Mouse (Mus musculus) ovary, postnatal 36 days (tissue): ENCODE measurements around the gene Mprip.
"Not testable (repeated sequence)": the region's sequence is repeated elsewhere in the genome, so short reads cannot be mapped to it uniquely, and the experiment has no call there.

Experiments used
- DNase-seq: peaks from one replicate; pipeline ENCODE4 v3.0.0; 2022; ENCODE audit warnings: low spot score, mixed read lengths

Mprip gene

DNA sequence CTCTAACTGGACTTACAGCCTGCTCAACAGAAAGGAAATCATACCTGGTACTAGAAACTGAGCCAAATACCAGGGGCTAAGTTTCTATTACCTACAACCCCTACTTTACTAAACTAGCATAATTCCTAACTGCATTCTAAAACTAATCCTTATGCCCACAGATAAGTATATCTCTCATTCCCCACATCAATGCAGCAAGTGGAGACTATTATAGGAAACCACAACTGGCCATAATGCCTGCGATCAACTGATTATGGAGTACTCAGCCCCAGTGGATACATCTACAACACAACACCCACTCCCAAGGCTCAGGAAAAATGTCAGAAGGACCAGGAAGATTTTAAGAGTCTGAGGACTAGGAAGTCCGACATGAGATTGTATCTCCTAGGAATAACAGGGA lies 7.6 kb upstream of the Mprip start:
- no peak for DNase-seq

DNA sequence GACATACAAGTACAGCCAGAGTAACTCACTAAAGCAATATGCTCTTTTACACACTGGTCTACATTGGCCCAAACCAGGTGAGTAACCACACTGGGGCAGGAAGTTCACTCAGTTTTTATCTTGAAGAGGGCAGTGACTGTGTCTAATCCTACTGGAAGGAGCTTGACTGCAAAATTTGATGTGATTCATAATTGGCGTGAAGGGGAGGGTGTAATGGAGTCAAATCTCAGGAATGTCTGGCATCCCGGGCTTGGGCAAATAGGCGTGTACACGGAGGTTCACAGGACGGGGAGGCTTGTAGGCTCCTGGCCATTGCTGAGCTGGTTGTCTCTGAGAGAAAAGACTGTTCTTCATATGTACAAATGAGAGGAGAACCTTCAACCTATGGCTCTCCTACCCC lies 5.8 kb upstream of the Mprip start:
- no peak for DNase-seq

DNA sequence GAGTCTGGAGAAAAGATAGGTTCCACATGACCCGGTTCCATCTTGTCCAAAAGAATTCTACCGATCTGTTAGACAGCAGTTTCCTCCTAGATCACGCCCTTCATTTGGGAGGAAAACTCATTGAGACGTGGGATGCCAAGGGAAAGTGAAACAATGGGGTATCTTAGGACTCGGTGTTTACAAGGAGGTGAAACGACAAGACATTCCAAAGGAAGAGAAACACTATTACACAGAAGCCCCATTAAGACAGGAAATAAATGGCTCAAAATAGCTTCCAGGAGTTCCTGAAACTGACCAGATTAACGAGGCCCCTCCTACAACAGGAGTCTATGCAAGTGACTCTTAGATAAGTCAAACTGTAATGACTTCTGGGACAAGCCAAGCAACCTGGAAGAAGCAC lies 5.1 kb upstream of the Mprip start:
- no peak for DNase-seq

DNA sequence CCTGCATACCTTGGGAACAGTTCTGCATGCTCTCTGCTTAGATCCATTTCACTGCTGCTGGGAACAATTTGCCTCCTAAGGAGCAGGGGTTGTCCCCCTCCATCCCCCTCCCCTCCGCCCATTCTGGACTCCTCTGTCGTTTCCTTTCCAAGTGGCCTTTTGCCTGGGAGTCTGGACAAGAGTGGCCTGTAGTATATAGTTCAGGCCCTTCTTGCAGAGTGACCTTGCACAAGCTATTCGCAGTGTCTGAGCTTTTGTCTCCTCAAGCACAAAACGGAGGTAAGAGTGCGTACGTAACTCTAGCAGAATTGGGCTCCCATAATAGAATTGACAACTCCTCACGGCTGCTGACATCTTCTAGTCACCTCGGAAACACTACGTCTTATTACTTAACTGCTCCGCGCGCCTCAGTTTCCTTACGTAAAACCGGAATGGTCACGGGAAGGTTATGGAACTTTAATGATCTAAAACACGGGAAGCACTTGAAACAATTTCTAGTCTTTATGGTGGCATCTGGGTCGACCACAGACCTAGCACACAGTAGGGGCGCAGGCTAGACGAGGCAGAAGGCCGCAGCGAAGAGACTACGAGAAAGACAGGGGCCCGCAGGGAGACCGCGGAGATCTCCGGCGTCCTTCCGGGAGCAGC lies 620 bp downstream of the Mprip start:
- no peak for DNase-seq

DNA sequence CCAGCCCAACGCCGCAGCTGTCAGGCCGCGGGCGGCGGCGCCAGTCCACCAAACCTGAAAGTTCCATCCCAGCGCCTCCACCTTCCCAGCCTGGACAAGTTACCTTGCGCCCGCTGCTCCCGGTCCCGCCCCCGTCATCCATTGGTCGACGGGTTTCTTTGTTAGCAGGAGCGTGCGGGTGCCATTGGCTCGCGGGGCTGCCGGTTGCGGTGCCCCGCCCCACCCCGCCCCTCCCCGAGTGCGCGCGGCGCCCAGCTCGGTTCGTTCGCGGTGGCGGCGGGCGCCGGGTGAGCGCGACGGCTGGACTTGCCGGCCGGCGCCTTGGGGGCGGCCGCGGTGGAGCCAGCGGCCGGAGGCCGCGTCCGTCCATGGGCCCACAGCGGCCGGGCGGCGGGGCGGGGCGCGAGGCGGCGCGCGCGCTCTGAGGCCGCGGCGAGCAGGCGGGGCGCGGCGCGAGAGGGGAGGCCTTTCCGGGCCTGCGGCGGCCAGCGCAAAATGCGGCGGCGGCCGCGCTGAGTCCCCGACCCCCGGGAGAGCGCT lies 1.2 kb downstream of the Mprip start:
- DNase-seq, result peak; percentile 96

DNA sequence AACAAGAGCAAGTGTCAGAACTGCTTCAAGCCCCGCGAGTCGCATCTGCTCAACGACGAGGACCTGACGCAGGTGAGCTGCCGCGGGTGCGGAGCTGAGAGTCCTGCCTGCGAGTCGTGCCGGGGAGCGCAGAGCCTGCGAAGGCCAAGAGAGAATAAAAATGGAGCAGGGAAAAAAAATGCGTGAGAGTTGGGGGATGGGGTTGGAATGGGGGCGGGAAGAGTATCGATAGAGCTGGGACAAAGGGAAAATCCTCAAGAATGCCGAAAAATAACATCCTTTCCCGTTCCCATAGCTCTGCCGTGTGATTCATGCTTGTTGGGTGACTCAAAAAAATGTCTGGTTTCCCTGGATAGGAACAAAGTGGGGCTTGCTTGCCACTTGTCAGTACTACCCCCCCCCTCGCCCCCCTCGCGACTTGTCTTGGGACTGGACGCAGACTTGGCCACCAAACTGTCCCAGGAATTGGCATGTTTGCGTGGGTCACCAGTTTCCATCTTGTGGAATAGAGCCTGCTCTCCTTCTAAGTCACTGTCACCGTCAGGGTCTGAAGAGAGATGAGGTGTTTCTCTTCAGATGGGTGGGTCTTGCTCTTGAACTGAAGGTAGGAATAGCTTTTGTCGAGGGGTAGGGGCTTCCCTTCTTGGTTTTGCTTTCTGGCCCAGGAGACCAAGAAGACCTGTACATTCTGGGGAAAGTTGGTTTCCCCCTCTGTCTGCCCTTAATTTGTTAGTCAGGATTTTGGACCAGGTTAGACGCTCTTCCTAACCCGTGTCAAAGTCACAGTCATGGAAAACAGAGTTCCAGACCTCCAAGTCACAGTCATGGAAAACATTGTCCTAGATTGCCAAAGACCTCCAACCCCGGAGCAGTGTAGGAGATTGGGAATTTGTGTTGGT lies 2.0 kb downstream of the Mprip start:
- no peak for DNase-seq

DNA sequence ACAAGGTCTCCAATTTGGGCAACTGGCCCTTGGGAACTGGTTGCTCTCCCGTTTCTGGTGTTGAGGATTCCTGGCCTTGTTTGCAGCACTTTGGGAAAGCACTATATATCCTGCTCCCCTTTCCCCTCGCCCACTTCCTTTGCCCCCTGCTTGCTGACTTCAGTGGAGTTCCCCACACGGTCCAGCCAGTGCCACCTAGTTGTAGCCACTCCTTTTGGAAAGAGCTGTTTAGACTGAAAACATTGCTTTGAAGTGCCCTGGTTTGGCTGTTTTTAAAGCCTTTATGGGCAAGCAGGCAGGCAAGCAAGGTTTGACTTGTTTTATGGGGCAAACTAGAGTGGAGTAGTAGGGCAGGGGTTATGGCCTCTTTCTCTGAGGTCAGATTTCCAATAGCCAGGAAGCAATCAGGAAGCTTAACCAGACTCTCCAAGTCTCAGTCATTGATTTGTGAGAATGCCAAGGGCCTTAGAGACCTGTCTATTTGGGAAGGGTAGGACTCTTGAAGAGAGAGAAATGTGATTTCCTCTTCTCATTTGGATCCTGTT lies 2.7 kb downstream of the Mprip start:
- no peak for DNase-seq

DNA sequence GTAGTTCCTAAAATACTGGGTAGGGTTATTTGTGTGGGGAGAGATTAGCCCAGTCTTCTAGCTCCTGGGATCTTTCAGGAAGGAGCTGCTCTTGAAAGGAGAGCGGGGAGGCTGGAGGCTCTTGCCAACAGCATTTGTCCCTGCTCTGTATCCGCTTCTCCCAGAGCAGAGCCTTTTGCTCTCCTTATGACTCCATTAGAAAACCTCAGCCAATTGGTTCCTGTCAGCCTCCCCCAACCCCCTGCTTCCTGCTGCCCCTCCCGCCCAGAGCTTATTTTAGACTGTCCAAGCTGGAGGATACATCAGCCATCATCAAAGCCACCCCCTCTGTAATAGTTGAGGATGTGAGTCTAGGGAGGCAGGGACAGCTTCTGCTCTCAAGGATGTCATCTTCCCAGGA lies 3.7 kb downstream of the Mprip start:
- no peak for DNase-seq

DNA sequence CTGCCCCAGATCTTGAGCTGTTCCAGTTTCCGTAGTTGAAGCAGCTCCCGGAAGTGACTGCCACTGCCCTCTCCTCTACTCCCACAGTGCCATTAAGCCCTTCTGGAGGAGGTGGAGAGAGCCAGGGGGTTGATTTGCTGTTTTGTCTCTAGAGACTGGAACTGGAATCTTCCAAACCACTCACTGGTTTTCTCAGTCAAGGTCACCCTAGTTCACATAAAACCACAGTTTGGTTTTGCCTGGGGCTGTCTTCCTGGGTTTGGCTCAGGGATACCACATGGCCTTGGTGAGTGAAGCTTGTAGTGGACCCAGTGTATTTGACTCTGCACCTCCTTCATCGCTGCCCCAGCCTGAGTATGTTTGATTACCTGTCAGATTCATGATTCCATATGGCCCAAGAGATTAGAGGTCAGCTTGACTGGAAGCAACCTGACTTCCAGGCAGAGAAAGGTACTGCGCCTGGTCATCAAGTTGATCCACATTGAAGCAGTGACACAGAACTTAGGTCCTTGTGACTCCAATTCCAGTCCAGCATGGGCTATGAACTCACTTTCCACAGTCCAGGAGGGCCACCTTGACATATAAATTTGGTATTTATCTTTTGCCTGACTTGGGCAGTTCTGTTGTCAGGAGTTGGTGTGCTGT lies 10.1 kb downstream of the Mprip start:
- DNase-seq, result no peak

DNA sequence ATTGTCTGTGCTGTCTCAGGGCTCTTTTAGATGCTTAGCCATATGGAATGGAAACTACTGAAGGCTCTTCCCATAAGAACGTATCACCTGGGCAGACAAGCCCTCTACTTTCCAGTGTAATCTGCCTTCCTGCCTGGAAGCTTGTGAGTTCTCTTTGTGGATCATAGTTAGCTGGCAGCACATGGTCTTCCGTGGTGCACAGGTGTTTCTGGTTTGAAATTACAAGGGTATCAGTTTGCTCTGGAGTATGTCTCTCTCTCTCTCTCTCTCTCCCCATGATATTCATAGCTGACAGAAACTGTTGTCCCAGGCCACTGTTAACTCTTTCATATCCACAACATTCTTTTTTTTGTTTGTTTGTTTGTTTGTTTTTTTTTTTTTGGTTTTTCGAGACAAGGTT lies 12.9 kb downstream of the Mprip start:
- no peak for DNase-seq

DNA sequence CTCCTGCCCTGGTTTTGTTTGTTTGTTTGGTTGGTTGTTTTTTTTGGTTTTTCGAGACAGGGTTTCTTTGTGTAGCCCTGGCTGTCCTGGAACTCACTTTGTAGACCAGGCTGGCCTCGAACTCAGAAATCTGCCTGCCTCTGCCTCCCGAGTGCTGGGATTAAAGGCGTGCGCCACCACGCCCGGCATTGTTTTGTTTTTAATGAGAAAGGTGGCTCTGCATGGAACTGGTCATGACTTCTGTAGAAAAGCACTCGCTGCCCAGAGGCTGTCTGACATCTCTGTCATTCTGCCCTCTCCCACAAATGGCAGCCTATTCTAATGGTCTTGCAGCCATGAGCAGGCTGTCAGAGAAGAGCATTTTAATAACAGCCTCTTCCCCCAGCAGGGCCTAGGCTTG lies 13.6 kb downstream of the Mprip start:
- DNase-seq, result not testable (repeated sequence)

DNA sequence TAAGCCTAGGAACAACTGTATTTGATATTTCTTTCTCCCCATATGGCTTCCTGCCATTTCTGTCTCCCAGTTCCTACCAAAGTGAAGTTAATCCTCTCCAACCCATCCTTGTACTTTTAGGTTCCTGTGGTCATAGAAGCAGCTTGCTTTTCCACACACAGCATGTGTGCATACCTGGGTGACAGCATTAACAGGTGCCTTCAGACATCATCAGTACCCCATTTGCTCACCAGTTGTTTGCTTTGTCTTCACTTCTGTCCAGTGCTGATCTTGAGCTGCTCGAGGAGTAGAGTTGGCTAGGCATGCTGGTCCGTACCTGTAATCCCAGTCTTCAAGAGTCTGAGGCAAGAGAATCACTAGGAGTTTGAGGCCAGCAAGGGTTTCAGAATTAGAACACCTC lies 16.7 kb downstream of the Mprip start:
- no peak for DNase-seq

DNA sequence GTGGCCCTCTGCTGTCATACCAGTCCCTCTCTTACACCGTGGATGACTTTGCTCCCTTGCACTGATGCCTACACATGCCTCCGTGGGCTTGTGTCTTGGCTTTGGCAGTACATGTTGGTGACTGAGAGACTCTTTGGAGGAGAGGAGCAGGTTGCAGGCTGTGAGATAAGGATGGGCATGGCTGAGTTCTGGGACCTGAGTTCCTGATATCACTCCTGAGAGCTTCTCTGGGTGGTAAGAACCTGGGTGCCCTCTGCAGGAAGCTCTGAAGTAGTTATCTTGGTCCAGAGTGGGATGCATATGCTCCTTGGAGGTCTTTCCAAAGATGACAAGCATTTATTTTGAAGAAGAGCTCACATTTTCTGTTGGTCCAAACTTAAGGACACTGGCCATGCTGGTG lies 17.6 kb downstream of the Mprip start:
- DNase-seq, result no peak

DNA sequence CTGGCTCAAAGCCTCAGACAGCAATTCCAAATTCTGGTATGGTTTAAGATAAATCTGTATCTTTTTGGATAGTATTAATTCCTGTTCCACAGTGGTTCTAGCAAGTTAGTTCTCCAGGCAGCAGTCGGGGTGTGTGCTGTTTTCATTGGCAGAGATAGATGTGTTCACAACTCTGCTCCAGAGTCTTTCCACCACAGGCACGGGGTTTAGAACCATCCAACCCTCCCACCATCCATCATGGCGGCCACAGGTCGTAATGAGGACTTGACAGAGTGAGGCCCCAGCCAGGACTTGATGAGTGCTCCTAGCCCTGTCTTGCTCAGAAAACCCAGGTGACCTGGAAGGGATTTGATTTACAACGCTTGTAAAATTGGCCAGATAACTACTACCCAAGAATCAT lies 19.0 kb downstream of the Mprip start:
- no peak for DNase-seq

DNA sequence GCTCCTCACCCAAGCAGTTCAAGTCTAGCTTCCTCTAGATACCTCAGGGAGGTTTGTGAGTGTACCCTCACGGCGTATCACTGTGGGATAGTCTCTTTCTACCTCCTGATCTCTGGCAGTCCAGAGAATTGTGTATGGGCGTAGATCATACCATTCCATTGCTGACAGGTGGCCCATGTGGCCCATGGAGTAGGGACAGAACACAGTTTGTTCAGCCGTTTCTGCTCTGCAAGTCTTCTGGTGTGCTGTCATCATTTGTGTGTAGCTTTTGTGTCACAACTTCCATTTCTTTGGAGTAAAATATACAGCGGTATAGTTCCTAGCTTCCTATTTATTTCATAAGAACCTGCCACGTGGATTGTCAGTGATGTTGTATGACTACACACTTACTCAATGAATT lies 23.9 kb downstream of the Mprip start:
- DNase-seq, result no peak

DNA sequence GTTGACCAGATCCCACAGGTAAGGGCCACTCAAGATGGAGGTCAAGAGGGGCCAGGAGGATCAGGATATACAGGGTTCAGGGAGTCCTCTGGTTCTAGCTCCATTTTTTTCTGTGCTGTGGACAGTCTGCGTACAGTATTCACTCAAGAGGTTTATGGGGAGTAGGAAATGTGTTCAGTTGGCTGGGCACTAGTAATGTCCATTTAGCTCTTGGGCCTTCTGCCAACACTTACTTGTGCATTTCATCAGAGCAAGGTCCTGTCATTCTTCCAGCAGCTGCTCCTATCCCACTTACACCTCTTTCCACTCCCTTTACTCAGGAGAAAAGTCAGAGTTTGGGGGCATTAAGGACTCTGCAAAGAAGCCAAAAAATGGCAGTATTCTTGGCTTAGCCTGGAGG lies 33.4 kb downstream of the Mprip start:
- no peak for DNase-seq

DNA sequence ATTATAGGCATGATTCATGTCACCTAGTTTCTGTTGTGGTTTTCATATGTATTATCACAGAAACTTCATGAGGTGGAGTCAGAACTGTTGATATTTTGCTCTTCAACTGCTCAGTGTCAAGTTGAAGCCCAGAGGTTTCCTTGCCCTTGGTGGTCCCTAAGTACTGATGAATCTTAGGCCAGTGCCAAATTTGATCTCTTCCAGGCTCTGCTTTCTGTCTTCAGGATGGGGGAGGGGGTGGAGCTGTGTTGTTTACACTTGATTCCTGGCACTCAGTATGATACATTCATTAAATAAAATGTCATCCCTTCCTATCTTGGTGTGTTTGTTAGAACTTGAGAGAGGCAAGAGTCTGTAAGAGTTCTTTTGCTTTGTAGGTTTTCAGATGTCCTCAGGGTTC lies 34.4 kb downstream of the Mprip start:
- DNase-seq, result no peak

DNA sequence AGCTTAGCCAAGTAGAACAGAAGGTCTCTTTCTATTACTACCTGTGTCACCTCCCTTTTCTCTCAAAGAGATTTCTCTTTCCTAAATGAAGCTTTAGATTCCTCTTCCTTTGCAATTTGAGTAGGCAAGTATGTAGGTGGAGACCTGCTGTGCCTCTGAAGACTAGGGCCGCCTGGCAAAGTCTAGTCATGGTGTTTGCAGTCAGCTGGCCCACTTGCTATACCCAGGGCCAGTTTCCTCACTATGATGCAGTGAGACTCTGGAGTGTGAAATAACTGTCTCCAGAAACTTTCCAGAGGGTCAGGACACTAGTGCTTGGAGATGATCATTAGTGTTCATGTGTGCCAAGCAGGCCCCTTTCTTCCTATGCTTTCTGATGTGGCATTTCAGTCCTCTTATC lies 36.5 kb downstream of the Mprip start:
- DNase-seq, result no peak

DNA sequence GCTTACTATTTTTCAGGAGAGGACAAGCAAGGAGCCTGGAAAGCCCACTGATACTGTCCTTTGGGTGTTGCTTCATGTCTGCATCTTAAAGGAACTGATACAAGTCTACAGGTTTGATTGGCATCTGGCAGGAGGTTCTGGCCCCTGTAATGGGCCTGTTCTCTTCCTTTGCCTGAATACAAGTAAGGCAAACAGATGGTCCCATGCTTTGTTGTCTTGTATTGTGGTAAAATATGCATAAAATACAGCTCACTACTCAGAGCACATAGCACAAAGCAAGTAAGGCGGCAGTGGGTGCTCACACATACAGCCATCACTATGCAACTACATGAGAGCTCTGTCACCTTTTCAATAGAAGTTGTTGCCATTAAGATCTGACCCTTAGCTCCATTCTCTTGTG lies 39.7 kb downstream of the Mprip start:
- DNase-seq, result no peak

DNA sequence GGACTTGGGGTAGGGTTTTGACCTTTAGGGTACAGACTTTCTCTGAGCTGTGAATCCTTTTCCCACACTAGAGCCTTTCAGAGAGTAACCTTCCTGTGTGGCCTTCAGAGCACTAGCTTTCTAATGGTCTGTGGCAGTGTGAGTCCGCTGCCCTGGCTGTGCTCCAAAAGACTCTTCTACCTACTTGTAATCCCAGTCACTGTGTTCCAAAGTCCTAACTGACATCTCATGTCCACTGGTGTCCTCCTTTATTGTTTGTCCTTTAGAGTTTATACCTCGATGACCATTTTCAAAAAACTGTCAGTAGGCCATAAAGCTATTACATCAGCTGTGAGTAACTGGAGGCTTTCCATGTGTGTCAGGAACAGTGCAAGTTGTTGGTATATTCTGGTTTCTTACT lies 44.0 kb downstream of the Mprip start:
- no peak for DNase-seq

DNA sequence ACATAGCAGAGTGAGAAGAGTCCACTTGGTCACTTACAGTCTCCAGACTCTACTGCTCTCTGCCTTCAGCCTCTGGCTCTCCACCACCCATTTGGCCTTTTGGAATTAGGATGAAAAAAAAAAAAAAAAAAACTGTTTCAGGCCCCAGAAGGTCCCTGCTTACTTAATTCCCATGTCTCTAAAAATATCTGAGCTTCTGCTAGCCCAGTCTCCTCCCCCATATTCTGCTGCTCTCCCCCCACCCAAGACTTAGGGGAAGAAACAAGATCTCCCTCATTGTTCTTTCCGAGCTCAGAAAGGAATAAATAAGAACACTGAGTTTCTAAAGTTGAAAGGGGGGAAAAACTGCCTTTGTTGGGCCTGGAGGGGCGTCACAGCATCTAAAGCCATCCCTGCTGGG lies 46.4 kb downstream of the Mprip start:
- no peak for DNase-seq

DNA sequence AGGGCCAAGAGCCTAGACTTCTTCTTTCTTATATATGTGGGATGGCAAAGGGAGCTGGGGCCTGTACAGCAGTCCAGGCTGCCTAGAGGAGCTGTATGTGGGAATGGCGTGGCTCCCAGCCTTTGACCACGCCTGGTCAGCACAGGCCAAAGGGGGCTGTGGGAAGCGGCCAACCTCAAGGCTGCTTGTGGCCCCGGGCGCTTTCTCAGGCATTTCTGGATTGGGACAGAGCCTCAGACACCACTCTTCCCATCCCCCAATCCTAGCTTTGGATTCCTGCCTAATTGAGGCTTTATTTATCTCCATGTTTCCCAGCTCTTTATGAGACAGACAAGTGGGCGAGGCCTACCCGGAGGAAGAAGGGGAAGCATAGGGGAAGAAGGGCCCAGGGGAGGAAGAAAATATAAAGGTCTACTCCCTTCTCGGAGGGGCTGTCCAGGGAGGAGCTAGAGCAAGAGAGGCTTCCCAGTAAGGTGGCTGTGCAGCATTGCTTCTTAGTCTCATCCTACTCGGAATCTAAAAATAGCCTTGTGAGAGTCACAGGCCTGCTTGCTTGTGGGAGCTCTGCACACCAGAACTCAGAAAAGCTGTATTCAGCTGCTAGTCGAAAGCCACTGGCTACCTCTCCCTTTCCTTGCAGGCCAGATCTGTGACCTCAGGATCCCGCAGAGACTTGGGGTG lies 47.0 kb downstream of the Mprip start:
- DNase-seq, result peak; percentile 49
